Mouse (Mus musculus) ES-Bruce4 (cell line): ENCODE data around the gene Sppl2b.

ENCODE experiments used
- CTCF ChIP-seq: IDR thresholded peaks from one replicate; pipeline ENCODE4 v1.8.1; 2011; ENCODE audit warnings: low read depth, low read length
- EP300 ChIP-seq: IDR thresholded peaks from 2 replicates; pipeline ENCODE4 v1.6.1; 2011; ENCODE audit warnings: low read depth, low read length; ENCODE audit not compliant: insufficient read depth
- POLR2A ChIP-seq: IDR thresholded peaks from one replicate; pipeline ENCODE4 v1.8.1; 2011; ENCODE audit warnings: low read length; ENCODE audit not compliant: insufficient read depth

GRCm38 (mm10) chr10:80836949-80837379, 18.1 kb upstream of the Sppl2b start:
- TF ChIP-seq CTCF: no peak
- TF ChIP-seq POLR2A: no peak
- TF ChIP-seq EP300: no peak
